Mouse (Mus musculus) common myeloid progenitor, adult 5-6 weeks (primary cell): ENCODE measurements at regions not wholly inside any gene's neighbourhood (a gene's known extent, or its start where the extent isn't known, plus 50 kb on each side); places are given as distances from the start of the nearest gene placed in this dataset.

Experiments used
- ATAC-seq: replicated peaks from 2 replicates; pipeline ENCODE4 v1.8.0; 2016; ENCODE audit warnings: low read depth, mild to moderate bottlenecking, moderate TSS enrichment, inconsistent platforms; ENCODE audit not compliant: poor library complexity, severe bottlenecking

DNA sequence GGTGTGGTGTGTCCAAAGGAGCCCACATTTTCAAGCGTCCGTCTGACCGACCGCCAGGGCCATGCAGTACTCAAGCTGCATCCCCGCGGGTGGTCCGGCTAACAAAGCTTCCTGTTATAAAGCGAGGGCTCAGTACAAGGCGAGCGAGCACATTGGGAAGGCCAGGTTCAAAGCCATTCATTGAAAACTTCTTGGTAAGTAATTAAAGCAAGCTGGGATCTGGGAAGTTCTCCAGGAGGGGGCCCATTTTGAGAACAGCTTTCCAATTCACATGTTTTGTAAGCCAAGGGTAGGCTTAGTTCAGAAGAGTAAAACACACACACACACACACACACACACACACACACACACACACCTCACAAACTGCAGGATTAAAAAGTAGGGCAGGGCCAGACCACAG lies 57.3 kb upstream of the Prep start:
- ATAC-seq = no peak

DNA sequence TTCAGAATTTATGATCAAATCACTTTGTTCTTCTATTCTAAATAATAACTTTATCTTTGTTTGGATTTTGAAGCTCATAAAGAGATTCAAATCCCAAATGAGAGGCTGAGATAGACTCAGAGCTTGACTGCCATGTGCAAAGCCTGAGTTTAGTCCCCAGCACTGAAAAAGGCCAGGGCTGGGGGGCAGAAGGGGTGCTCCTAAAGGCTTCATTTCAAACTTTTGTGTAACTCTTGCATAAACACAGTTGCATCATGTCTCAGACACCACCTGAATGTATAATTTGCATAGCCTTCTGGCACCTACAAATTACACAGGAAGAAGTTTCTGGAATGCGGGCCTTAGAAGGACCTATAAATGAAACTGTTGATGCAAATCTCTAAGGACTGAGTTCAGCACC lies 57.8 kb upstream of the Prep start:
- ATAC-seq = no peak

DNA sequence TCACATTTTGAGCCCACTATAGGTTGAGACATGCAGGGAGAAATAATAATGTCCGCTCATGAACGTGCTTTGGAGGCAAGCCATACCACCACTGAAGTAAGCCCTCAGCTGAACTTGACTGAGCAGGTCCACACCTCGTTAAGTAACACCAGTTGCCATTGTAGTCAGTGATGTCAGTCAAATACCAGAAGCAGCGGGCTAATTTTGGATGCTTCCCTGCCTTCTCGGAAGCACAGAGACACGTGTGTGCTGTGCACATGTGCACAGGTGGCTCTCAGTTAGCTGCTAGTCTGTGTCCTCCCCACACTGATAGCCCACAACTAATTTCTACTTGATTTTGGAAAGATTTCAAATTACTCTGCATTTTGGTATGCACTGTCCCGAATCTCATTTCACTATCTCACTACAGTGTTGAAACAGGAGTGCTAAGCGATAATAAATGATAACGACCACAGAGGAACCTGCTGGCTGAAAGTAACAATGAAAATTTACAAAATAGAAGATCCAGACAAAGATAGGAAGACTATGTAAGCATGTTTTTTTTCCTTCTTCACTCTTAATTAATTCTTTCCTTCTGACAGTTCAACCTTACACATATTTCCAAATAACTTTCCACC lies 62.9 kb upstream of the Prep start:
- ATAC-seq = no peak

DNA sequence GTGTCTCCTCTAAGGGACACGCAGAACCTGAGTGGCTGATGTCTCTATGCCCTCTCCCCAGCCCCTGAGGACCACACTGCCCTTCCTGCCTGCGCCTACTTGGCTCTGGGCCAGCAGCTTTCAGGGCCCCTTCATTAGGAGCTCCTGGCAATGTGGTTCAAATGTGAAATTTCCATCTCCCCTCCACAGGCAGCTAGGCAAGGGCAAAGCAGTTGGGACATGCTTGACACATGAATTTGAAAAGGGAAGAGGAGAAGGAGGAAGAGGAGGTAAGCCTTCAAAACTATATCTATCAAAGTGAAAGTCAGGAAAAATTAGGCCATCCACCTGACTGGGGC lies 63.7 kb upstream of the Prep start:
- ATAC-seq = 0 out of 2 replicates have a peak, but pooled peaks have one; percentile 9

DNA sequence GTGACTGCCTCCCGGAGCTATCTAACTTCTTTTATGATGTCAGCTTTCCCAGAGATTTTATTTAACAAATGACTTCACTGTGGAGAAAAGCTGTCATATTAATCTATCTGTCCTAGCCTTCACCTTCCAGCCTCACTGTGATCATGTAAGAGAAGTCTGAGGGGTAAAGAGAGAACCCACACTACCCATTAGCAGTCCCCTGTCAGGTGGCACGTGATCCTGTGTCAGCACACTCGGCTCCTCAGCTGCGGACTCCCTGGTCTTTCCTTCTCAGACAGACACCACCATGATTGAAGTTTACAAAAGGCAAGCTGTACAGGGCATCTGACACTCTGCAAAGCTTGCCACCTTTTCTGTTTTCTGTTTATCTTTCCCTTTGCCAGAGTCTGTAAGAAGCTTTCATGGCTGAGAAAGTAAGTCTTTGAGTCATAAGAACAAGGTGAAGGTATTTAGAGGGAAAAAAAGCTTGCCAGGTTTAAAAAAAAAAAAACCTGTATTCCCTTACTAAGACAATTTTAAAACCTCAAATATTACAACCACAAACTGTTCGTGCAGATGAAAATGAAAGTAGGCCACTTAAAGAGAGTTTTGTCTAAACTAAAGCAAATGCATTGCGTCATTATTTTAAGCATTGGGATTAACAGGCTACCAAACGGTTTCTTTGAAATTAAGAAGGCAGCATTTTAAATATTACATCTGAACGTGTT lies 64.2 kb upstream of the Prep start:
- ATAC-seq = 0 out of 2 replicates have a peak, but pooled peaks have one; percentile 2

DNA sequence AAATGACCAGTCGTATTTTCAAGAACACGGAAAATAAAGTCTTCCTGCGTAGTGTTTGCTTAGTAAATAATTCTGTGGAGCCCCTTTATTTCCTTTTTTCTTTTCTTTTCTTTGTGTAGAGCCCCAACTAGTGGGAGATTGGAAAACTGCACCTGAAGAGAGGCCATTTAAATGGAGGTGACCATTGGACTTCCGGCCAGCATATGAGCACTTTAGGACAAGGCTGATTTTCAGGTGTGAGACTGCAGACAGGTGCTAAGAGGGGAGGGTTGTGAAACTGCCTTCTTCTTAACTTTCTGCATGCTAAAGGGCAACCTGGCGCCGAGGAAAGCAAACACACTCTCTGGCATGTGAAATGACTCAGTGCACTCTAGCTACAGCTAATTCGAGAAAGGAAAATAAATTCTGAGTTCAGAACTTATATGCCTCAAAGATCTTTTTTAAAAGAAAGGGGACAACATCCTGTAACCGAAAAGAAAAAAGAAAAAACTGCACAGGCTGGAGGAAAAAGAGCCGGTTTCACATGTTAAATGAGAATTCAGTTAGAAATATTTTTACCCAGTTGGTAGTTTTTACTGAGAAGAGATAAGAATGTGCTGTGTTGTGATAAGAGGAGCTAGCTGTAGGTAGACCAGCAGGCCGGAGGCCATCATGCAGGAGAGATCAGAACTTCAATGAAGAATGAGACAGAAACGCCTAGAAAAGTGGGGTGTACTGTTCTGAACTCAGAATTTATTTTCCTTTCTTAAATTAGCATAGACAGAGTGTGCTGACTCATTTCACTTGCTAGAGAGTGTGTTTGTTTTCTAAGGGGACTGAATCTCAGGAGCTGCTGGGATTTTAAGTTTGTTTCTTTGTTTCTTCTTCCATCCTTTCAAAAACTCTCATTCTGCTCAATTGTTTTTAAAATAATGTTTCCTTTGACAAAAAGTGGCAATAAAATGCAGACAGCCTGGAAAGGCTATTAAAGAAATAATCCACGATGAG lies 65.8 kb upstream of the Prep start:
- peak; percentile 69 for ATAC-seq

DNA sequence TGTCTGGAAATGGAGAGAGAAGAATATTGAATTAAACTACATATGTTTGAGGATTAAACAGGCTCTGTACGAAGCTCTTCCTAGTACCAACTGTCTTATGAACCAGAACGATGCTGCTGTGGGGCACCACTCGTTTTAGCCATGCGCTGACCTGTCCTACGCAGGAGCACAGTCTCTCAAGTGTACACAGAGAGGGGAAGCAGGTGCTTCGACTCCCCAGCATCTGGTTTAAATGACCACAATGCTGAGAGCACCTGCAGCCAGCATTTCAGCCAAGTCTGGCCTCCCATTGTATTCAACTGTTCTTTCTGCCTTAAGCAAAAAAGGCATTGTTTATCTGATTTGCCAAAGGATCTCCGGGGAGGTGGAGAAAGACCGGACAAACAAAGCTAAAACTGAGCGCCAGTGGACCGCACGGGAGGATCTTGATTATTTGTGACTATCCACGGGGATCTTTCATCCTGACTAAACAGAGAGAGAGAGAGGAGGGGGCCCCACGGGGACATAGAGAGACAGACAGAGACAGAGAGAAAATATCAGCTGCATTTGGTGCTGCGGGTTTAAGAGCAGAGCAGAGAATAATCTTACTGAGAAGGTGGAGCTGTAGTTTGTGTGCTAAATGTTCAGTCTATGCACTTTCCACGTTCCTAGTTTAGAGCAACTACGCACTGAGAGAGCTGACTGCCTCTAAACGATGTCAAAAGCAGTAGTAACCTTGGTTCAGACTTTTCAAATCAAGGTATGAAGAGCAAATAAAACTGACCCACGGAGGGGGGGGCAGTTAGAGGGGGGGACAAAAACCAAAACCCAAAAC lies 66.8 kb upstream of the Prep start:
- ATAC-seq = peak; percentile 4

DNA sequence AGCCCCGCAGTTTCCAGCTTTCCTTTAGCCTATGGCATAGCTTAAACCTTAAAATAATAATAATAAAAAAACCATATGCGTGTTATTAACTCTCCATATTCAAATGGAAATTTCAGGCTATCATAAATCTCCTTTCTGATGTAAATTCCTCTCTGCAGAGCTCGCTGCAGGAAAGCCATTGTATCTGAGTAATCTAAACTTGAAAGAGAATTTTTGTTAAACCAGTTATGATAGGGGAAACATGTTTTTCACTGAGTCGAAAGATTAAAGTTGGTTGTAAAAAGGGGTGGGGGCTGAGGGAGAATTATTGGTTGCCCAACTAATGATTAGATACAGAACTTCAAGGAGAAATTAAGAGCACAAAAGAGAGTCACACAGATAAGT lies 69.1 kb upstream of the Prep start:
- ATAC-seq = no peak

DNA sequence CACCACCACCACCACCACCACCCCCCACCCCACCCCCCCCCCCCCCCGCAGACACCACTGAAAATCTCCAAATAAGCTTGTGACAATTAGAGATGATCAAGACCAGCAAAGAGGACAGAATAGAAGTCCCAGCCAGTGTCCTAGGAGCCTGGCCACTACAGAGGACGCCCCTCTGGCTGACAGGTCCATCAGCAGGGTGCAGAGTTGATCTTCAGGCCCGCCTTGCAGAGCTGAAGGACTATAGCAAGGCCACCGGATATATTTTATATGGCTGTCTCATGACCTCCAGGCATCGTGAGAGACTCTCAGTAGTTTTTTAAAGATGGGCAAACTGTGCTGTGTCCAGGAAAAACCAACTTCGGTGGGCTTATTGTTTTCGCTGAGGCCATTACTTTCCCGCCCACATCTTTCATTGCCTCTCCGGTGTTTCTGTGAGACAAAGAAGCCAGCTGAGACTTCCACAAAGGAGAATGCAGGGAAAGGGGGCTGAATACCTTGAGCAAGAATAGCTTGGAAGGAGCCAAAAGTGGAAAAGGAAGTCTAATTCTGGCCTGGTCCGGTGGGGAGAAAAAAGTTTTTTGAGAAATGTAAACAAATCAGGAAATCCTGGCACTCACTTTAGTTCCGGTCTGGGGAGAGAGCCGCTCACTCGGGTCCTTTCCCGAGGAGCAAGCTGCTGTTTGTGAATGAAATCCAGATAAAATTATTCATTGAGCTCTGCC lies 69.7 kb upstream of the Prep start:
- no peak for ATAC-seq

DNA sequence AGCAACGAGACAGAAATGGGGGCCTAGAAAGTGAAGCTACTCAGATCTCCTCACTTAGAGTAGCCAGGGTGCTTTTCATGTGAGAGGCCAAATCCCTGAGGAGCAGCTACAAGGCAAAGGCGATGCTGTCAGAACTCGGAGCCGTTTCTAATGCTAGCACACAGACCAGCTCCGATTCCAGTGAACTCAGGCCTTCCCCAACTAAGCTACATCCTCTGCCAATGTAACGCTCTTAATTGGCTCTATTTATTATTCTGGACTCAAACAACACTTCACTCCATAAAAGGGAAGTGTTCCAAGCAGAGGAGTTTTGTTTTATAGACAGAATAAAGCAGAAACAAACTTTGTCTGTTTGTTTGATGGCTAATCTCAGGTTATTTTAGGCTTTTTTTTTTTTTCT lies 71.2 kb upstream of the Prep start:
- ATAC-seq = no peak

DNA sequence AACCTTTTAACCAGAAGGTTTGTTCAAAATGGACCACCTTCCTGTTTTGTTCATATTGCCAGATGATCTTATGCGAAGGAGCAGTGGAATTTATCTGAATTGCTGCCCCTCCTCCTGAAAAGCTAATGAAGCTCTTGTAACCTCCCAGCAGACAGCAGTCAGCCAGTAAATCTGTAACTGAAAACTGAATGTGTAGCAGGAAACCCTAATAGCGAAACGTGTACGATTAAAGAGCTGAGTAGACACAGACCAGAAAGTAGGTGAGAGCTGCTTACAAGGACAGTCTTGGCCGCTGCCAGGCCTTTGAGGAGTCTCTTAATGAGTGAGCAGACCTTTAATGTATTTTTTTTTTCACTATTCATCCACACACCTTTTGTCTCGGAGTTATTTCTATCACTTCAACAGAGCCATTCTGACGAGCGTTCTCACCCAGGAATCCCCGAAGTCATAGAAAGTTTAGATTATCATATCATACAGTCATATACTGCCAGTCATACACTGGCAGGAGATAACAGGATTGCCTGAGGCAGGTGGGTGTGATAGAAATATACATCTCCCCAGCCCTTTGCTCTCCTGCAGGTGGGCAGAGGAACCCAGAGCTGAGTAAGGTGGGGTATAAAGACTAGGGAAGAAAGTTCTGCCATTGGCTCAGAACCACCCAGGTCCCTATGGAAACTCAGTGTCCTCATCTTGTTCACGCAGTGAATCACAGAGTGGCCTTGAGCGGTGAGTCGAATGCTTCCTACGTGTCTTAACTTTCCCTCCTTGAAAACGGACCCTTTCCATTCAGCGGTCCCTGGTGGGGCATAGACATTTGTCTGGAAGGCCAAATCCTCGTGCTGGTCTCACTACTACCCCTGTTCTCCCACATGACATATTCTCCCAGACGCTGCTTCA lies 72.4 kb upstream of the Prep start:
- no peak for ATAC-seq

DNA sequence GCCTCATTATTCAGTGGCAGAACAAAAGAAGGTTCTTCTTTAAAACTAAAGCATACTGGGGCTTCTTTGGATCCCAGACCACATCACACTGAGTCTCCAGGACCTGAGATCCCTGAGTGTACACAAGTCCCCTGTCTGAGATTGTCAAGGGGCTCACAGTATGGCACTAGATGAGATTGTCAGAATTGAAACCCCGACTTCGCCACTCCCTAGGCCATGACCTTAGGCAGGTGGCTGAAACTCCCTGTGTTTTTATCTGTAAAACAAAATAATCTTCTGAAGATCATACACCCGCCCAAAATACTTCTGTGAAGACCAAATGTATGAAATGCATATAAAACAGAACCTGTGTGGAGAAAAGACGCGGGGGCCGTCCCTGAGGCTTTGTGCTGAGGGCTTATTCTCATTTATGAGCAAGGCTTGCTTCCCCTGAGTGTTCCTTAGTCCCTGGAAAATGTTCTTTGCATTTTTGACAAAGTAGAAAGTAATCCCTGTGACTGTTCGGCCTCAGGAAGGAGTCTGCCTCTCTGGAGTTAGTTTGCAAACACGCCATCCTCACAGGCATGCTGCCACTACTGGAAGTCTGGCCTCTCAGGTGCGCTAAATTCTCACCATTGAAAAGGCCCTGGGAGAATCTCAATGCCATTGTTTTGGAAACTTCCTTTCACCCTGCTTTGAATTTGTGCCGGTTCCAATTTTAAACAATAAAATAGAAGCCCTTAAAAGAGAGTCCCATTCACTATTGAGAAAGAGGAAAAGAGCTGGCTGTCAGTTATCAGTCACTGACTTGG lies 73.3 kb upstream of the Prep start:
- no peak for ATAC-seq

DNA sequence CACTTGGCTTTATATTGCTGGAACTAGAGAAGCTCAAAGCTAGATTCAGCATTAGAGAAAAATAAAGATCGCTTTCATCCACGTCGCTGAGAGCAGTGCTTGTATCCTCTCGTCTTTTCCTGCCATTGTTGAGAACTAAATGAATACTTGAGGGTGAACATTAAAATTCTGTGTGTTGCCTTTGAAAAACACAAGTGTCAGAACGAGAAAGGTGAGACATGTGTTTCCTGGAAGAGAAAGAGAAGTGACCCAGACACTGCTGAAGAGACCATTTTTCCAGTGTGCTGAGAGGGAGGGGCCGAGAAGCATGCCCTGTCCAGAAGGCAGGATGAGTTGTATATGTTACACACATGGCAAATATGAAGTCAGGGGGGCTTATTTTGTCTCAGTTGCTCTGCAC lies 77.5 kb upstream of the Prep start:
- ATAC-seq = no peak

DNA sequence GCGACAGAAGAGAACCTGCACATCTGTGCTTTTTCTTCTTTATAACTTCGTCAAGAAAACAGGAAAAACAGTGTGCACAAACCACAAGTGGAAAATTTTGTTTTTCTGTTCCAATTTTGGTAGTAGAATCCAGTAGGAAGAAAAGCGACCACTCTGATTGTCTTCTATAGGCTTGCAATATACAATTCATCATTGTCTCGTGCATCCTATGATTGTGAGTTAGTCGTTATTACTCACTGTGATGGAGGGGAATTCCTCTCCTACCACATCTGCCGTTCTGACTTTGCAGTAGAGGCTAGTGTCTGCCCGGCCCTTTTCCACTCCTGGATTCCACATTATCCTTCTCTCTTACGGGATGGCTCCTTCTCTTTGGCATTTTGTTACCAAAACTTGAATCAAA lies 78.2 kb upstream of the Prep start:
- no peak for ATAC-seq

DNA sequence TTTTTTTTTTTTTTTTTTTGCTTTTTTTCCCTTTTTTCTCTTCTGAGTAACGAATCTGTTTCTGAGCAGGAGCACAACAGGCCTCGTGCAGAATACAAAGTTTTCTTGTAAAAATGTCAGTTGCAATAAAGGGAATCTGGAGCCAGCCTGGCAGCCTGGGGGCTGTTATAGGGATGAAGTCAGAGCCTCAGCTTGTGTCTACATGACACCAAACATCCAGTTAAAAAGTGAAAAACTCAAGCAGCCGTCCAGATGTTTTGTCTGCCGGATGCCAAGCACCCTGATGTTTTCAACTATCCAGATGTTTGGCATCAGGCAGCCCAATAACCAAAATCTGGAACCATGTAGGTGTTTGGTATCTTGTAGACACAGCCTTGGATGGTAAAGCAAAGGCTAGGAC lies 79.4 kb upstream of the Prep start:
- ATAC-seq = no peak

DNA sequence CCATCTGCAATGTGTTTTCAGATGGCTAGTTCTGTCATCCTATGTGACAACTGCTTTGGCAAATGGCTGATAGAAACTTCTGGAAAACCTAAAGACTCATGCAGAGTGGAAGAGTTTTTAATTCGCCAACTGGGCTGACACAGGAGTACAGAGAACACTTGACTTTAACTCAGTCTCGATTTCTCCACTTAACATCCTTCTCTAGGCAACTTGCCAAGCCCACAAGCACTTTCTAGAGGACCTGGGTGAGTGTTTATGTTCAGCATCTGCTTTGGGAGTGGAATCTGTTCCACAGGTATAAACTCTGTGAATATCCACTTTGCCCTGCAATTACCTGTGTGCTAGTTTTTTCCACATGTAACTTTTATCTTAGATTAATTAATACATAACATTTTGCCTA lies 85.1 kb upstream of the Prep start:
- ATAC-seq = no peak

DNA sequence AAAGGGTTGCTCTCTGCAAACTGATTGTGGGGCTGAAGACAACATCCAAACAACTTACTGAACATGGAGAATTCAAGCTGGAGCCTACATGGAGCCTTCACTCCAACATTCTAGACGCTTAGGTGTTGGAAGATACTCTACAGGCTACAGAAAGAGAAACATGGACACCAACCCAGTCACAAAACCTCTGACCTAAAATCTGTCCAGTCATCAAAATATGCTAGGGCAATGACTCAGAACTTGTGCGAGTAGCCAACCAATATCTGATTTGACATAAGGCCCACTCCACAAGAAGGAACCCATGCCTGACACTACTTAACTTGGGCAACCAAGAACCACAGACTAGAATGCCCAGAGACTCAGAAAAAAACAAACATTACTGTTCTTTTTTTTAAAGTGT lies 90.2 kb upstream of the Prep start:
- ATAC-seq = no peak

DNA sequence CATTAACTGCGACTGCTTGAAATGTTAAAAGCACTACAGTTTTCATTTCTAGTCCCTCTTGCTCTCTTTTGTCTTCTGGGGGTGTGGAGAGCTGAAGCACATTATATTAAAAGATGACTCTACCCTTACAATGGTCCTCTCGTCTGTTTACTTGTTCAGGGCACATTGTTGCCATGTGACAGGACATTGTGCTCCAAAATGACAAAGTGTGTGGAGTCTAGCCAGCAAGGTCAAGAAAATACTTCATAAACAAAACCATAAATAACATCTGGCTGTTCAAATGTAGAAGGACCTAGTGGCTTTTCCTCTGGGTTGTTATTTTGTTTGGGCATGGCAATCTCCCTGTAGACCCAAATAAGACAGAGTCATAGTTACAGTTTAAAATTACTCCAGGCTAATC lies 95.1 kb upstream of the Prep start:
- no peak for ATAC-seq
